Mouse (Mus musculus) cerebellum, adult (tissue): ENCODE data around the gene Anxa4.

Experiments
- ATAC-seq: cut with Nextera tagmentation; 2 replicates; pipeline ENCODE4 v1.9.2; 2017; ENCODE audit warnings: mild to moderate bottlenecking, moderate library complexity, mixed read lengths; ENCODE audit not compliant: insufficient number of reproducible peaks, low FRiP score, low TSS enrichment

Gene Anxa4

GRCm38 (mm10) chr6:86765637-86766059 lies 27.7 kb downstream of the Anxa4 start:
- no peak for ATAC-seq

DNA sequence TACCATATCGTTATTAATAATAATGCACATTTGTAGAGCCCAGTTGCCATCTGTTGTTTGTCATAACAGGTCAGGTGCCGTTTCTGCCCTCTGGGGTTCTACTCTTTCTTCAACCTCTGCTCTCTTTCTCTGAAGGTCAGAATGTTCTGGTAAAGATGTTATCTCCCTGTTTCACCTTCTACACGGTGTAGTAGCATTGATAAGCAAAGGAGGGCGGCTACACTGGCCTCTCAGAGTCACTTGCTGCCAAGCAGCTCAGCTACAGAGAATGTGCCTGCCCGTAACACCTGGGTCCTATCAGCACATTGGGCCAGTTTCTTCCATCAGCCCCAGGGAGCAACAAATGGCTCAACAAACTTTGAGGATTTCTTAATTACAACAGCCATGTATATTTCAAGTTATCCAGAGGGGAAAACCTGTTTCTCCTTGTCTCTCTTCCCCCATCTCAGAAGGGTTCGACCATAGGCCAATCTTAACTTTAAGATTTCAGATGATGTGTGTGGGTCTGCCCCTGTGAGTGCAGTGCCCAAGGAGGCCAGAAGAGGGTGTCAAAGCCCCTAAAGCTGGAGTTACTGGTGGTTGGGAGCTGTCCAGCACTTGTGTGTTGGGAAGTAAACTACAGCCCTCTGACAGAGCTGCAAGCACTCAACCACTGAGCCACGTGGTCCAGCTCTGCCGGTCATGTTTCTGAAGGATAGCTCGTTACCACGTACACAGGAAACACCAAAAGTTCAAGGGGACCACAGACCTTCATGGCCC lies 39.1 kb downstream of the Anxa4 start:
- ATAC-seq, result no peak

GRCm38 (mm10) chr6:86752843-86753485 lies 40.4 kb downstream of the Anxa4 start:
- no peak for ATAC-seq

DNA sequence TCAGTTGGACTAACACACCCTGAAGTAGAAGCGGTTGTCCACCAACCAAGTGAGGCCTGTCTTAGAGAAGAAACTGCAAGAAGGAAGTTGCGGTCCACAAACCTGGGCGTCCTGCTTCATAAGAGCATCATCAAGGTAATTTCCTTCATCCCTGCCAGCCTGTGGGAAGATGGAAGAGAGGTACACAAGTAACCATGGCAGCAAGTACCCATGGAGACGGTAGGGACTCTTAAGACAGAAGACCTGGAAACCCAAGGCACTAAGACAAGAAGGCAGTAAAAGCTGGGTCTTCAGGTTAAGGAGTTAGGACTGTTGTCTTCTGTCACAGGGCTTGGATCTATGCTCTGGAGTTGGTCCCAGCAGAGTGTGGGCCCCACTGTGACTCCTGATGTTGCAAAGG lies 42.4 kb downstream of the Anxa4 start:
- no peak for ATAC-seq

DNA sequence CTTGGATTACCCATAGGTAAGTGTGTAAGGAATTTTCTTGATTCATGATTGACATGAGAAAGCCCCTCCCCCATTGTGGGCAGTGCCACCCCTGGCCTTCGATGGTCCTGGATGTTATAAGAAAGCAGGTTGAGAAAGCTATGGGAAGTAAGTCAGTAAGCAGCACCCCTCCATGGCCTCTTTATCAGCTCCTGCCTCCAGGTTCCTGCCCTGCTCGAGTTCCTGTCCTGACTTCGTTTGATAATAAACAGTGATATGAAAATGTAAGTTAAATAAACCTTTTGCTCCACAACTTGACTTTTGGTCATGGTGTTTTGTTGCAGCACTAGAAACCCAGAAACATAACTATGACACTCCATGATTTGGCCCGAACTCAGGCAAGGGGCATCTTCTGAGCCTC lies 43.6 kb downstream of the Anxa4 start:
- ATAC-seq, result no peak

DNA sequence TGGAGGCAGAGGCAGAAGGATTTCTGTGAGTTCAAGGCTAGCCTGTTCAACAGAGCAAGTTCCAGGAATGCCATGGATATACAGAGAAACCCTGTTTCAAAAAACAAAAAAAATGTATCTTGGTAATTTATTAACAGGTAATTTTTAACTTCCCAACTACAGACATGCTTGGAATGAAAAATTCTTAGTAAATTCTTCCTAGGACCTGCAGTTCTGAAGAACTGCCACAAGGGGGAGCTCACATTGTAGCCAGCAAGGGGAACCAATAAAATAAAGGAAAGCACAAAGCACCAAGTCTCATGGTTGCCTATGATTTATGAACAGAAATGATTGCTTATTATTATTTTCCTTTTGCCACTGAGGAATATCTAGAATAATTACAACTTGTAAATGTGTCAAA lies 46.2 kb downstream of the Anxa4 start:
- no peak for ATAC-seq

- no peak for ATAC-seq
Measured at GRCm38 (mm10) chr6:86740652-86741051, 52.7 kb downstream of the Anxa4 start.

DNA sequence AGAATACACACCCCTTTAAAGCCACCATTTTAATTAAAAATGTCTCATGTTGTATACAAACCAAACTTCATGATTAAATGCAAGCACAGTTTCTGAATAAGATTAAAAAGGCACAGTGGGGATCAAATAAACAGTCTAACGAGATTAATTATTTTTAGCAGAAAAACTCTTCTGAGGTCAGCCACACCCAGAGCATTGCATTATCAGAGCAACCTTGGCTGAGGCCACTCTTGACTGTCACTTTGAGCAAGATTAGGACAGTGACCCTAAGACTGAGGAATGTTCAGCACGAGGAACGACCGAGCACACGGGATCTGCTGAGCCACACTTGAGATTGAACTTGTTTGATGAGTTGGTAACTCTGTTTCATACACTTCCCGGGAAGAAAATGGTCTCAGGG lies 56.6 kb downstream of the Anxa4 start:
- ATAC-seq, result no peak

DNA sequence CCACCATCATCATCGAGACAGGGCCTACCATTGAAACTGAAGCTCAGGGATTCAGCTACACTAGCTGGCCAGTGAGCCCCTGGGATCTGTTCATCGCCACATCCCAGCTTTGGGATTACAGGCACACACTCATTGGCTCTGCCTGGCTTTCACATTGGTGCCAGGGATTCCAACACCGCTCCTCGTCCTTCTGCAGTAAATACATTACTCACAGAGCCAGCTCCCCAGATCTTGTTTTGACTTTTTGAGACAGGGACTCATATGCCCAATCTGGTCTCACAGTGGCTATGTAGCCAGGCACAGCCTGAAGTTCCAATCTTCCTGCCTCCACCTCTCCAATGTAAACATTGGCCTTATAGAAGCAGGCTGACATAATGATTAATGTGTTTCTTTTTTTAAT lies 57.1 kb downstream of the Anxa4 start:
- no peak for ATAC-seq

DNA sequence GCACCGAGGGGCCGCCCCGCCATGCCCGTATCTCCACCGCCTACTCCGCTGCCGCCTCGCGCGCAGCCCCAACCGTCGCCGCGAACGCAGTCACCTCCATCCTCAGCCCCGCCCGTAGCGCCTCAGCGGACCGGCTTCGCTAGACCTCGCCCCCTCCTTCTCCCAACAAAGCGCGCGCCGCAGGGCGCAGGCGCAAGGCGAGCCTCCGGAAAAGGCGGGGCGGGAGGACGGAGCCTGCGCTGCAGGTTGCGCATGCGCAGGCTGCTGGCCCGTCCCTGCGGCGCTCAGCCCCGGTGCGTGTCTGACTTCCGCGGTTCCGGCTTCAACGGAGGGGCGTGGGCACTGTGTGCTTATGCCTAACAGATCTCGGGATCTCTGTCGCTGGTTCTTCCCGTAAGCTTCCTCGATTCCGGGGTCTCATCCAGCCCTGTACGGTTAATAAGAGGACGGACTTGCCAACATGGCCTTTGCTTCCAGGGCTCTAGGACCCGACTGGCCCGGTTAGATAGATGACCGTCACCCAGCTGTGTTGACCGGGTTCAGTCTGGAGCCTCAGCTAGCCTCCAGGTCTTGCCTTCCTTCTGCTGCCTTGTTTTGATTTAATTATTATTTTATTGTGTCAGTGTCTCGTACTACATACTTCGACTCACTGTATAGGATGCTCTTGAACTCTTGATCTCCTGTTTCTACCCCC lies 60.1 kb downstream of the Anxa4 start, which contains the start of gene Gmcl1:
Gene Gmcl1 (minus strand): TSS at position 201 of the 694 bp plus-strand sequence.
- ATAC-seq, result peak; percentile 89

GRCm38 (mm10) chr6:86732276-86733173 lies 60.9 kb downstream of the Anxa4 start:
- peak; percentile 62 for ATAC-seq

DNA sequence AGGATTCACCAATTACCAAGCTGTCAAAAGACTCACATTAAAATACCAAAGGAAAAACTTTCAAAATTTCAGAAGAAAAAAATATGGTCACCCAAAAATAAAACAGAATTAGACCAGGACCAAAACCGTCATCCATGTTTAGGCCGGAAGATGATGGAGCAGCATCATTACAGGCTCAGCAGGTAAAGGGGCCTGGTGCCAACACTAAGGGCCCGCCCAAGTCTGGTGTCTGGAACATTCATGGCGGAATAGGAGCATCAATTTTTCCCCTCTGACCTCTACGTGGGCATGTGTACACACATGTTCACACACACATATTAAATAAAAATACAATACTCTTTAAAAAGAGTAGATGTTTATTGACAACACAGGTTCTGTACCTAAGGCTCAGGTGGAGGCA lies 64.7 kb downstream of the Anxa4 start:
- ATAC-seq, result no peak

- ATAC-seq, result no peak
Measured at GRCm38 (mm10) chr6:86721977-86722376, 71.4 kb downstream of the Anxa4 start.

GRCm38 (mm10) chr6:86708072-86708774 lies 85.2 kb downstream of the Anxa4 start:
- no peak for ATAC-seq

DNA sequence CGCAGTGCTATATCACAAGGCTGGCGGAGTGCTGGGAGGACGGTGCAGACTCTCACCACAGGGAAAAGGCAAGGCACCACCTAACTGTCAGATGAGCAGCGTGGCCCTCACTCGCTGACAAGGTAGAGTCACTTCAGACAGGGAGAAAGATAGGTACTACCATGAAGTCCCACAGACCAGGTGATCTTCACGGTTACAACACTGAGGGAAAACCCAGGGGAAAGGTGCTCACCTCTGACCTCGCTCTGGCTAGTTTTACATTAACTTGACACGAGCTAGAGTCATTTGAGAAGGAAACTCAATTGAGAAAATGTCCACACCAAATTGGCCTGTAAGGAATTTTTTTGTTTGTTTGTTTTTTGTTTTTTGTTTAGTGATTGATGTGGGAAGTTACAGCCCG lies 90.8 kb downstream of the Anxa4 start:
- ATAC-seq, result no peak

GRCm38 (mm10) chr6:86697903-86698302 lies 95.5 kb downstream of the Anxa4 start:
- no peak for ATAC-seq

GRCm38 (mm10) chr6:86696213-86696612 lies 97.2 kb downstream of the Anxa4 start:
- ATAC-seq, result peak; percentile 66

GRCm38 (mm10) chr6:86694465-86694864 lies 98.9 kb downstream of the Anxa4 start:
- 0 out of 2 replicates have a peak, but pooled peaks have one; percentile 6 for ATAC-seq

DNA sequence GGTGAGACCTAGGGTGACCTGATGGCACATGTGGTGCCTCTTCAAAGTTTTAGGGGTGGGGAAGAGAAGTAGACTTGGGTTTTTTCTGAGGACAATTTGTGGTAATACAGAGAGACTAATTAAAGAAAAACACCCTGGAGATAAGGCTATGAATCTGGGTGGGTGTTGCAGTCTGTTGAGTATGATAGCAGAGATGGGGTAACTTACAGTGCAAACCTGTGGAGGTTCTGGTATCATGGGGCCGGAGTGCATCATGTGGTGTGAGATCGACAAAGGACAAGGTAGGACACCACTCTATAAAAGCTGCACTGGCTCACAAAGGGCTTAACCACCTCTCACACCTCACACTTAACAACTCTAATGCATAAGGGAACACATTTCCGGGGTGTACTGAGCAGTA lies 103.7 kb downstream of the Anxa4 start:
- ATAC-seq, result no peak

DNA sequence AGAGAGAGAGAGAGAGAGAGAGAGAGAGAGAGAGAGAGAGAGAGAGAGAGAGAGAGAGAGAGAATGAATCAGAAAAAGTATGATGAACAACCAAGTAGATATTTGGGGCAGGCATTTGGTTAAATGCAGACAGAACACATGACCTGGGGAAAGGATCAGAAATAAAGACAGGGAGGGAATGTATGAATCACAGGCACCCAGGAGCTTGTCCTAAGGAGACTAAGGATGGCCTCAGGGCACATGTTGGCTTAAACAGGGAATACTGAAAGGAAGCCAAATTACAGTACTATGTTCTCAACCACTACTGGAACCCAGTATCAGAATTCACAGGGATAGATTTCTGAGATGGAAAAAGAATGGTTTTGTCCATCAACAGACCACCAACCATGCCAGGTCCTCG lies 106.4 kb downstream of the Anxa4 start:
- no peak for ATAC-seq
